Mouse (Mus musculus) embryo, embryonic 9.5 days (tissue): Measurements from ENCODE around the gene Upk3bl.

ENCODE experiments used
- DNase-seq: peaks from one replicate; pipeline ENCODE4 v3.0.0-alpha.2; 2017; ENCODE audit errors: extremely low spot score

Upk3bl gene

DNA sequence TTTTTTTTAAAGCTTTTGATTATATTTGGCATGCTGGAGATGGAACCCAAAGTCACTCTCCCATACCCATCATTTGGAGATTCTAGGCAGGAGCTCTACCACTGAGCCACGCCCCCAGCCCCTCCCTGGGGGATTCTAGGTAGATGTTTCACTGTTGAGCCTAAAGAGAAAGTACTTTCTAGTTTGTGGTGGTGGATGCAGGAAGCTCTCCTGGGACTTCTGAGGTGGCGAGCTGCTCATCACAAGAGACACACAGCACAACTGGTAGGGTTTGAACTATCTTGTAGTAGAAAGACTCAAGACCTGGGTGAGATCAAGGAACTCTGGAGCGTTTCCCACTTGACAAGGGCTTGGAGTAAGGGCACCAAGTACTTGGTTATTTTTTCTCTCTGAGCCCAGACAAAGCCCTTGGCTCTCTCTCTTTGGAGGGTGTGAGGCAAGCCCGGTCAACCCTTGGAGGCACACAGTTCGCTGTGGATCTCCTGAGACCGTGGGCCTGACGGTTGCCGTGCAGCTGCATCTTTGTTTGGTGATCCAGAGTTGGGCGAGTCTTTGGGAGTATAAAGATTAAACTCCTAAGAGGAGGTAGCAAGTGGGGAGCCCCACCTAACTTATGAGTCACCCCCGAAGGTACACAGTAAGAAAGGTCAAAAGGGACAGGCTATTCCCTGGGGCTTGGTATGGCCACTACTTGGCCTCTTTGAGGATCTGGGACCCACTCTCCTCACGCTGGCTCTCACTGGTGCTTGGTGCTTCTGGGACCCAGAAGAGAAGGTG, at the start of gene Upk3bl:
TSS of gene Upk3bl (plus strand) at position 192 of the 777 bp plus-strand sequence.
- no peak for DNase-seq

DNA sequence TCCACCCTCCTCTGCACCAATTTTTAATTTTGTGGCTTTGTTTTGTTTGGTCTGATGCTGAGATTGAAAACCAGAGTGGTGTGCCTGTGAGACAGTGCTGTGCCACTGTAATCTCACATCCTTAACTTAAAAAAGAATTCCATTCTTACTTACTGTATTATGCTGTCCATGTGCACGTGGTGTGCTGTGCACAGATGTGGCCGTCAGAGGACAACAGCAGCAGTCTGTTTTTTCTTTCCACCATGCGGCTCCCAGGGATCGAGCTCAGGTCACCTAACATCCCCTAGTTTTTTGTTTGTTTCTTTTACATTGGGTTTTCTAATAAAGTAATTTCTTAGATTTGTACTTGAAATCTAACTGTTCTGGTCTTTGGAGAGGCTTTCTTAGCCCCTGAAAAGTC, 49.8 kb upstream of the Upk3bl start:
- no peak for DNase-seq

DNA sequence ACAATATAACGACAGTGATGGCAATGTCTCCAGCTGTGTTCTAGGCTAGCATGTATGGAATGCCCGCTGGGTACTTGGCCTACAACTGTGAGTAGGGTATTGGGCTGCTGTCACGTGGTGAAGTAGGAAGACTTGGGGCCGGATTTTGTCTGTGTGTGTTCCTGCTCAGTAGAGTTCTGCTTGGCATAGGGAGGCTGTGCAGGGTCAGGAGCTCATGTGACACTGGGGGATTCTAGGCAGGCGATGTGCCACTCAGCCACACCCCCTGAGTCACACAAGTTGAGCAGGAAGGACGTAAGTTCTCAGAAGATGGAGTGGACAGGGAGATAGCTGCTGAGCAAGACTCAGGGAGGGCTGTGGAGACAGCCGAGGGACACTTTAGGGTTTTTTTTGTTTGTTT, 46.5 kb upstream of the Upk3bl start:
- no peak for DNase-seq

DNA sequence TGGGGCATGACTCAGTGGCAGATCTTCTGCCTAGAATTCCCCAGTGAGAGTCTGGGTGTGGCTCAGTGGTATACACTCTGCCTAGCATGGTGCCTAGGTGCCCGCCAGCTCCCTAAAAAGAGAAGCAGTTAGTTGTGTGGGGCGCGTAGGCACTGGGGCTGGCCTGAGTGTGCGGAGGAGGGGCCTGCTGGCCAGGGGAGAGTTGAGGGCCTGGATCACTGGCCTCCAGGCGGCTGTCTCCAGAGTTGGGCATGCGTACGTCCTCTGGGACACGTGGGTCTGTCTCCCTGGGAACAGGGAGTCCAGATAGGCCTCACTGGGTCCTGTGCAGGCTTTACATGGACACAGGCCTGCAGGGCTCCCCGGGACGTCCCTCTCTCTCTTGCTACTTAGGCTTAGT, 39.4 kb upstream of the Upk3bl start:
- no peak for DNase-seq

DNA sequence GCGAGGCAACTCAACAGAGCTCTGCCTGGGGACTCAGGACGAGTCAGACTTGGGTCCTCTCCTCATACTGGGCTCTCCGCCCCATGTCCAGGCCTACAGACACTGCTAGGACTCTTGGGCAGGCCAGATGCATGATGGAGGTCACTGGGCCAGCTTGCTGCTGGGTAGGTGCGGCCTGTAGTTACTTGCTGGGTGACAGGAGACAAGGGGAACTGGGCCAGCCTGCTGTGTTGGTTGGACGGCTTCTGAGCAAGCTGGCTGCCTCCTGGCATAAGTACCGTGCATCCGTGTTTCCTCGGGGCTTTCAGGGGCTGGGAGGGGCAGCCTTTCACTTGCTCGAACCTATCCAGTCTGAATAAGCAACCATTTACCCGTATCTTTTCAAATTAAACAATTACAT, 38.7 kb upstream of the Upk3bl start:
- no peak for DNase-seq

DNA sequence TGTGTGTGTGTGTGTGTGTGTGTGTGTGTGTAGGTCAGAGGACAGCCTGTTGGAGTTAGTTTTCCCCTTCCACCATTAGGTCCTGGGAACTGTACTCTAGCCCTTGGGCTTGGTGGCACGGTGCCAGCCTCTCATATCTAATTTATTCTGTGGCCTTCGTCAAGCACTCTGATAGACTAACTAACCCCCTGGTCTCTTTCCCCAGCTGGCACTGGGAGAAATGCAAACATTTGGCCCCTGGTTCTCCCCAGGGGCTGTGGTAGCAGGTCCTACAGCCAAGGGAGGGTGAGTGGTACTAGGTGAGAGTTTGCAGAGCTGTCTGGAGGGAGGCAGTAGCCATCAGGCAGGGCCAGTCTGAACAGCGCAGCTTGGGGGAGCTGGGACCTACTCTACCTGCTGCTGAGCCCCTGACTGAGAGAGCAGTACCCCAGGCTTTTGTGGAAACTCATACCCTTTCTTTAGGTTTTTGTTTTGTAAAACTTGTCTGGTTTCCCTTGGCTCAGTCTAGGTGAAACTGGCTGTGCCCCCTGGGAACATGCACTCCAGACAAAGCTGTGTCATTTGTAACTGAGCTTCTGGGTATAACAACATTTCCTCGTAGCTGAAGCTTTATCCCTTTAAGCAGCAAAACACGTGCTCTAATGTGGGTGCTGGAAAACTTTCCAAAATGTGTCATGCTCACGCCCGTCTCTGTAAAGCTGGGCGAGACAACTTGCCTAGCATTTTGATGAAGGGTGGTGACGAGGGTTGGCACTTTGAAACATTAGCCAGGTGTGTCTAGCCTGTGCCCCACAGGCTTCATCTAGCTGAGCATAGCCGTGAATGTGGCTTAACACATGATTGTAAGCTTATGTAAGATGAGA, 38.0 kb upstream of the Upk3bl start:
- DNase-seq: no peak

DNA sequence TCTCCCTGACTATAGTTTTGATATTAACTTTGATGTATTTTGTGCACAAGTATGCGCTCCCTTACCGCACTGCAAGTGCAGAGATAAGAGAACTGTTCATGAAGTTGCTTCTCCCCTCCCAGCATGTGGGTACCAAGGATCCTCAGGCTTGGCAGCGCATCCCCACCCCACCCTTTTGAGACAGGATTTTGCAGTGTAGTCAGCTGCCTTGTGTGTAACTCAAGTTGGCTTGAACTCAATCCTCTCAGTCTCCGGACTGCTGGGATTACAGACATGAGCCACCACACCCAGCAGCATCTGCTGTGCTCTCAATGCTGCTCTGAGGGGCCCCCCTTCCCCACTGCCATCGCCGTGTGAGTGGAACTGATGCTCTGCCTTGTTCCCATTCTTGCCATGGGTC, 37.0 kb upstream of the Upk3bl start:
- DNase-seq: no peak

DNA sequence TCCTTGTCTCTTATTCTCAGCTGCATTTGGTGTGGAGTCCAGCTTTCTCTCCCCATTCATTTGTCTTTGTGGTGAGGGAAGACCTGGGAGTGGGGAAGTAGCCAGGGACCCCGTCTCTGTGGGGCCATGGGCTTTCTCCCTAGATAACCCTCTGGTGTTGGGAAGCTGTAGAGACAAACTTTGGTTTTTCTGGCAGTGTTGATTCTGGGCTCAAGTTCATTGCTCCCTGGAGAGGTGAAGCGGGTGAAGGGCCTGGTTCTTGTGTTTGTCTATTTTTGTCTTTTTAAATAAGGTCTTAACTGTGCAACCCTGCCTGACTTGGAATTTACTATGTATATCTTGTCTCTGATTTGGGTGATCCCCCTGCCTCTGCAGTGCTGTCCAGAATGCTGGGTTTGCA, 35.6 kb upstream of the Upk3bl start:
- no peak for DNase-seq

DNA sequence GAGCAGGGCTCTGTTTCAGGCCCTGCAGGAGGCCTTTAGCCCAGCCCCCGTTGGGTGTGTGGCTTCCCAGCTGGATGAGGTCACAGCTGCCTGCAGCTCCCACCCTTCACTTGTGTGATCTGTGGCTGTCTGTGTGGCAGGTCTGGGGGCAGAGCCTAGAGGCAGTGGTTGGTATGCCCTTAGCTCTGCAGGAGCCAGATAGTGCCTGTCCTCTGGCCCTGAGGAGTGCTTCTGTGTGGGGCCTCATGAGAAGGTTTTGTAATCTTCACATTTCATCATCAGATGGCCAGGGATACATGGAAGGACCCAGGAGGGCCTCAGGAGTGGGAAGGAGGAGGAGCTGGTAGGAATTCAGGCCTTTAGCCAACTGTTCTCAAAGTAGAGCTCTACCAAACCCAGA, 34.4 kb upstream of the Upk3bl start:
- no peak for DNase-seq

DNA sequence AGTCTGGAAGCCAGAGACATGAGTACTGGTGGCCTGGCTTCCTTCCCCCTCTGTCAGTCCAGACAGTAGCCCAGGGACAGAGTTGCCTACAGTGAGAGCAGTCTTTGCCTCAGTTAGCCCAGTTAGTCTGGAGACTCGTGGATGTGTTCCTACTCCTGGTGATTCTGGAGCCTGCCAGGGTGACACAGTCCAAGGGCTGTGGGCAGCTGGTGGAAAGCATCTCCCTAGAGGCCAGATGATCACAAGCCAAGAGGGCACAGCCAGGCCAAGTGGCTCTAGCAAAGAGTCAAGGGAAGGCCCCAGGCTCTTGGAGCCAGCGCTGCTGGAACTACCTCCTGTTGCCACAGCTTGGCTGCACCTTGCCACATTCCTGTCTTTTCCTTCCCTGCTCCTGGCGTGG, 28.6 kb upstream of the Upk3bl start:
- DNase-seq: no peak

DNA sequence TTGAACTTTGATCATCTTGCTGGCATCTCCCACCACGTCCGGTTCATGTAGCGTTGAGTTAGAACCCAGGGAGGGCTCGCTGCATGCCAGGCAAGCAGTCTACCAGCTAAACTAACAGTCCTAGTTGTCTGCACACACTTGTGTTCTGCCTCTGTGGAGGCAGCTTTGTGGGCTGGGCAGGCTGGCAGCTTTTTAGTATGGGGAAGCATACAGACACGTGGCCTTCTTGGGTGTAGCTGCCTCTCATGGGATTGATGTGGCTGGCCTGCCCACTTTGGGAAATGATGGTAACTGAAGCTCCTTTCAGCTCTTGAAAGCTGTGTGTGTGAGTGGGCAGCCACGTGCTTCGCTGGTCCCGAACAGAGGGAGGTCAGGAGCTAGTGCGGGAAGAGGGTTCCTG, 27.4 kb upstream of the Upk3bl start:
- no peak for DNase-seq

DNA sequence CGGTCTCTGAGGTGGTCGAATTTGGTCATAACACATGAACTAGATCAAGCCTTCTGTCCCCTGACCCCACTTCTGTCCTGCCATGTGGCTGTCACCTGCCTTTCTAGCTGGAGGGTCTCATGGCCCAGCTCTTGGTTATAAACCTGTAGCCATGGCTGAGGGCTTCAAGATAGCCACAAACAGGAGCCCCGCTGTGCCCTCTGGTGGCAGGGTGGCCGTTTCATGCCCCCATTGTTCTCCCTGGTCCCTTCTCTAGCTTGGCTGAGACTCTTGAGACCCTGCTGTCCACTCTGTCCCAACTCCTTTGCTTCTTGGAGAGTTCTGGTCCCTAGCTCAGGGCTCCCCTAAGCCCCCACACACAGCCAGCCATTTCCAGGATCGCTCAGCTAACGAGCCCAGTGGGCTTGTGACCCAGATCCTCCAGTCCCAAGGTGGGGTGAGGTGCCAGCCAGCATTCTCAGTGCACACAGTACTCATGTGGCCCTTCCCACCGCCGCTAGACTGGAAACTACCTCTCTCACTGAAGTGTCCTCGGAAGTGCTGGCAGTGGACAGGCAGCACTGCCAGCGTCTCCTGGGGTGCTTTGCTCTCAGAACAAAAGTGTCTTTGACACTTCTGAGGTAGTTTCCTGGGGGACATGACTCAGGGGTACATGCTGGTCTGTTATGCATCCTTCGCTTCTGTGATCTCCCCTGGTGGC, 26.5 kb upstream of the Upk3bl start:
- no peak for DNase-seq

DNA sequence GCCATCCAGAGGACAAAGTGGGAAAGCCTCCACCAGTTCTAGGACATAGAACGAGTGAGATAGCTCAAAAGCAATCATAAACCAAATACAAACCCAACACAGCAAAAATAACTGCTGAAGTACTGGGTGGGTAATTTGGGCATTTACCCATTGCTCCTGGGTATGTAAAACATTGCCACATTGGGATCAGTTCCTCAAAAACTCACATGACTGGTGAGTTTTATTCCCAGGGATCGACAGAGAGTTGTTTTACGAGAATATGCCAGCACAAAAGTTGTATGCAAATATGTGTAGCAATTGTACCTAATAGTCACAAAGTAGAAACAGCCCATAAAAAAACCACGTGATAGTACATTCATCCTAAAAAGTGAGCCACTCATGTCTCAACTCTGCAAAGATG, 19.4 kb upstream of the Upk3bl start:
- no peak for DNase-seq

DNA sequence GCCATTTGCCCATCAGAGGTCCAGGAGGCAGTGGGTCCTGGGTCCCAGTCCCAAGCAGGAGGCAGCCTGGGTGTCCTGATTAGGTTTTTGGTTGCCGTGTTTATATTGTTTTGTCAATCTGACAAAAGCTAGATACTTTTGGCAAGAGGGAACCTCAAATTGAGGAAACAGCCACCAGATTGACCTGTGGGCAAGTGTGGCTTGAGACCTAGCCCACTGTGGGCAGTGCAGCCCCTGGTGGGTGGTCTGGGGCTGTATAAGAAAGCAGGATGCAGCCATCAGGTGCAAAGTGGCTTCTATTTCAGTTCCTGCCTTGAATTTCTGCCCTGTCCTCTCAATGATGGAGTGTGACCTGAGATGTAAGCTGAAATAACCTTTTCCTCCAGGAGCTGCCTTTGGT, 19.0 kb upstream of the Upk3bl start:
- DNase-seq: no peak

DNA sequence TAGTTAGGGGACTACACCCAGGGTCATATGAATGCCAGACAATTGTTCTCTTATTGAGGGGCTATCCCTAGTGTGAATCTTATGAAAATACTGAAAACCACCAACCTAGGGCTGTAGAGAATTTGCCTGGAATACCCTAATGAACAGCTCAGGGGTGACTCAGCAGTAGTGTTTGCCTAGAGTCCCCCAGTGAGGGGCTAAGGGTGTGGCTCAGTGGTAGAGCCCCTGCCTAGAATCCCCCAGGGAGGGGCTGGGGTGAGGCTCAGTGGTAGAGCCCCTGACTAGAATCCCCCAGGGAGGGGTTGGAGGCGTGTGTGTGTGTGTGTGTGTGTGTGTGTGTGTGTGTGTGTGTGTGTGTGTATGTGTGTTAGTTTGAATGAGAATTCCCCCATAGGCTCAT, 17.6 kb upstream of the Upk3bl start:
- DNase-seq: no peak

DNA sequence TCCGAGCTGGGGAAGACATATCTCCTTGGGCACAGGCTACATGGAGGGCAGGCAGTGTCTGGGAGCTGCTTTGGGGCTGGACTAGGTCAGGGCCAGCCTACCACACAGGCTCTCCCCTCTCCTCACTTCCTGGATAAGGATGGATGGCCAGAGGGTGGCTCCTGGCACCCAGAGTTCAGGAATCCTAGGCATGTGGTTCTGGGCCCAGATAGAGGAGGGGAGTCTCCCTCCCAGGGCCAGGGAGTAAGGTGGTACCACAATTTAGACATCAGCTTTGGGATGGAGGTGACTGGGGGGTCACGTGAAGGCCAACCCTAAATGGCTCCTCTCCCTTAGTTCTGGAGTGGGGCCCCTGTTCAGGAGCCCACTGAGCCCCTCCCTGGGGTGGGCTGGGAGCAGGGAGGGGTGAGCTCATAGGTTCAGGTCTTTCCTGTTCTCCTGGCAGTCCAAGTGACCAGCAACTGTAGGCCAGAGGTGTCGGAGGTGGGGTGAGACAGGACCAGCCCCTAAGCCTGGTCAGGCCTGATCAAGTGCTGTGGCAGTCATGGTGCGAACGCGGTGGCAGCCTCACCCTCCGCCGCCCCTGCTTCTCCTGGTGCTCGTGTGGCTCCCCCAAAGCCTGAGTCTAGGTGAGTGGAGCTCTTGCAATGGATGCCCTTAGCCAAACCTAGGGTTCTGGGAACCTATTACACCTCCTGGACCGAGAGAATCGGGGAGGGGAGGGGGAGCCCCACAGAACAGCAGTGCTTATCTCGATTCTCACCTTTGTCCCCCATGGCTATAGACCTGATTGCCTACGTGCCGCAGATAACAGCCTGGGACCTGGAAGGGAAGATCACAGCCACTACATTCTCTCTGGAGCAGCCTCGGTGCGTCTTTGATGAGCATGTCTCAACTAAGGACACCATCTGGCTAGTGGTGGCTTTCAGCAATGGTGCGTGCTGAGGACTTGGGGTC, 15.8 kb upstream of the Upk3bl start, which contains the start of gene Upk3b:
TSS of gene Upk3b (plus strand) at position 239 of the 957 bp plus-strand sequence.
- no peak for DNase-seq

DNA sequence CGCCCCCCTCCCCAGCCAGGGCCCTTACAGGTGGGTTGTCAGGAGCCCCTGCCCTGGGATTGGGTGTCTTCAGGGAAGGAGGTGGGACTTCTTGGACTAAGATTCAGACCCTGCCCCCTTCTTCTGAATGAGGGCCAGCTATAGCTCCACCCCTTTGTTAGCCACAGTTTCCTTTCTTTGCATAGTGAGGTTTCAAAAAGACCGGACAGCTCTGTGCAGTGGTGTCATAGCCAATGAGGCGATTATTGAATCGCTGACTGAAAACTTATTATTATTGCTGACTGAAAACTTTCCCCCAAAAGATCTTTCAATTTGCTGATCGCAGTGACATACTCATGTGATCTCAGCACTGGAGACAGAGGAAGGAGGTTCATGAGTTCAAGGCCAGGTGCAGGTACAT, 14.1 kb upstream of the Upk3bl start:
- DNase-seq: peak; percentile 27

DNA sequence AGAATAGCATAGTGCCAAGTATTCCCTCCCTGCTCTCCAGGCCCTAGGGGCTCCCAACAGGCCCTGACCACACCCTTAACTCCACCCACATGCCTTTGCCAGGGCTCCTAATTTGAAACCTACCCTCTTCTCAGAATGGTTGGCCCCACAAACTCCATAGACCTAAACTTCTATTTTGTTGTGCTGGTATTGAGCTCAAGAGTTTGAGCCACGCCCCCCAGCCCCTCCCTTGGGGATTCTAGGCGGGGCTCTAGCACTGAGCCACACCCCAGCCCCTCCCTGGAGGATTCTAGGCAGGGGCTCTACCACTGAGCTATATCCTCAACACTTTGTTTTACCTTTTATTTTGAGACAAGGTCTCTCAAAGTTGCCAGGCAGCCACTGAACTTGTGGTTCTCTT, 13.0 kb upstream of the Upk3bl start:
- DNase-seq: no peak

DNA sequence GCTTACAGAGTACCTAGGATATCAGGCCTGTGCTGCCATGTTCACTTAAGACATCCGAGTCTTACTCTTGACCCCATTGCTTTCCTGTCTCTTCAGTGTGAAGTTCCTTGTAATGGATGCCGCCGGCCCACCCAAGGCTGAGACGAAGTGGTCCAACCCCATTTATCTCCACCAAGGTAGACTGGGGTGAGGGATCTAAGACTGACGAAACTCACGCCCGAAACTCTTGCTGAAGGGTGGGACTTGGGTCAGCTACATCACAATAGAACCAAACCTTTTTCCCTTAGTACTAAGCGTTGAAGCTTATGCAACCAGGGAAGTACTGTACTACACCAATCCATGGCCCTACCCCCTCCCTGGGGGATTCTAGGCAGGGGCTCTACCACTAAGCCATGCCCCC, 12.6 kb upstream of the Upk3bl start:
- DNase-seq: no peak

DNA sequence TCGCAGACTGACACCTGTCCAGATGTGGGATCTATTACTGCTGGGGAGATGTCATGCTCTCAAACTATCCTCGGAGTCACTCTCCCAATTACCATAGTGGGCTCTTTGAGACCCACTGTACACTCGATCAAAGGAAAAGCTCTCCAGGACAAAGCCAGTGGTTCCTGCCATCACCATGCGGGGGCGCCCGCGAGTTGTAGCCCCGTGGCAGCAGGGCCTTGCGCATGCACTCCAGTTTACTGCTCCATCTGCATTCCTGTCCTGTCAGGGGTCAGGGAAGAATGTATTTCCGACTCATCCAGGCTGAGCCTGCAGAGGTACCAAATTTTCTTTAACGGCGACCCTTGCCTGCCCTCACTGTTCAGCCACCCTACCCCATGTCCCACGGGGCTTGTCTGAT, 9.4 kb upstream of the Upk3bl start:
- DNase-seq: peak; percentile 27

DNA sequence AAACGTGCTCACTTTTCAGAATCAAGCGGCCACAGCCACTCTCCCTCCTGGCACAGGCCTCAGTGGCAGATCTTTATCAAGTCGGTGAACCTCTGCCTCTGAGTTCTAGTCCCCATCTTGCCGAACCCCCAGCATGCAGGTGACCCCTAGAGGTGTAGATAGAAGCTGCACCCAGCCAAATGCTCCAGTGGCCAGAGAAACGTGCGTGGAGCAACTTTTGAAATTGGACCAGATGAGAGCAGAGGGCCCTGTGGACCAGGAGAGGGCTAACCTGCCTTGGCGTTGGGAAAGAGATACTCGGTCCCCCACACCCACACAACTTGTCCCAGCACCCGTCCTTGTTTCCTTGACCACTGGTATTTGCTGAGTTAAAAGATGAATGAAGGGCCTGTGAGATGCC, 8.9 kb upstream of the Upk3bl start:
- peak; percentile 27 for DNase-seq
